Mouse (Mus musculus): ENCODE results near the gene Aff2. TPM values are rescaled to one million over a fixed set of nuclear protein-coding genes. Genes with fewer than 3 reads are reported as not detected.

Aff2 gene
- total RNA-seq, 2 experiments from 2014 or later = 0.66 to 1.2 TPM

- no peak for TF ChIP-seq CTCF (IDR thresholded peaks at IDR 0.05)
- H3K27ac ChIP-seq = no peak overlapping the region
- no peak for DNase-seq
- intact Hi-C loops (cut with DNase I) = no loop called here
- H3K4me3 ChIP-seq = no peak overlapping the region
Observed at GRCm38 (mm10) chrX:69815054-69815453, 455.0 kb downstream of the Aff2 start.

GRCm38 (mm10) chrX:69817679-69818078 lies 457.6 kb downstream of the Aff2 start:
- DNase-seq = no peak
- intact Hi-C loops (cut with DNase I) = no loop called here

GRCm38 (mm10) chrX:69818188-69818587 lies 458.1 kb downstream of the Aff2 start:
- Histone ChIP-seq H3K4me3 (no peak overlapping the region), H3K27ac (no peak overlapping the region)
- TF ChIP-seq CTCF (IDR thresholded peaks at IDR 0.05) = no peak
- no peak for DNase-seq
- intact Hi-C loops (cut with DNase I) = no loop called here

More at GRCm38 (mm10) chrX:69817679-69818078, 457.6 kb downstream of the Aff2 start:
- Histone ChIP-seq H3K27ac (no peak overlapping the region), H3K4me3 (no peak overlapping the region)
- no peak for TF ChIP-seq CTCF (IDR thresholded peaks at IDR 0.05)

- intact Hi-C loops (cut with DNase I) = no loop called here
- DNase-seq = peak; percentile 14
- Histone ChIP-seq H3K27ac (no peak overlapping the region), H3K4me3 (no peak overlapping the region)
- no peak for TF ChIP-seq CTCF (IDR thresholded peaks at IDR 0.05)
Observed at GRCm38 (mm10) chrX:69867601-69868000, 507.5 kb downstream of the Aff2 start.

GRCm38 (mm10) chrX:69891713-69892112 lies 531.6 kb downstream of the Aff2 start:
- Histone ChIP-seq H3K27ac (no peak overlapping the region), H3K4me3 (no peak overlapping the region)
- TF ChIP-seq CTCF (IDR thresholded peaks at IDR 0.05) = no peak
- intact Hi-C loops (cut with DNase I) = no loop called here
- no peak for DNase-seq
